Mouse (Mus musculus): ENCODE data around the gene Eef2kmt. TPM values are rescaled to one million over a fixed set of nuclear protein-coding genes. Genes with fewer than 3 reads are reported as not detected.

Gene Eef2kmt
- polyA plus RNA-seq (2017; shearing (Covaris generic)) = 51.8 TPM

DNA sequence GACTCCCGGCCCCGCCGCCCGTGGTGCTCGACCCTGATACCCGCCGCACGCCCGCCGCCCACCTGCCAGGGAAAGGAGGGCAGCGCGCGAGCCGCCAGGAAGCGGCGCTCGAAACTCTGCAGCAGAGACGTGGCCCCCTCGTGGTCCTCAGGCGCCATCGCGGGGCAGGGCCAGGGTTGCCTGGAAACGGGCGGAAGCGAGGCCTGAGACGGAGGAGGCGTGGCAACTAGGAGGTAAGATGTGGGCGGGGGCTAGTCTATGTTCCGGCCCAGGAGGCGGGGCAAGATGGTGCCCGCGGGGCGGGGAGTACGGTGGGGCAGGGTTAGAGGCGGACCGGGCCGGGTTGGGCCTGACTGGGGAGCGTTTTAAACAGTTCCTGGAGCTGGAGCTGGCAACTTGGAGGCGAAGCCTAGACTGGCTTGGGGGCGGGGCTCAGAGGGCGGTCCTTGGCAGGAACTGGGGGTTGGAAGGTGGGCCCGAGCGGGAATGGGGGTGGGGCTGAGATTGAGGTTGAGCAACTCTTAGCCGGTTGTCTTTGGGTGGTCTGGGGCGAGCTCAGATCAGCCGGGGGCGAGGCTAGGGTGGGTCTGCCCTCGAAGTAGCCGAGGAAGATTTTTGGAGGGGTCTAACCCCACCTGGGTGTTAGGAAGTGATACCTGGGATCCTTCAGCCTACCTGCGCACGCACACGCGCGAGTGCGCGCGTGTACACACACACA lies at the start of gene Eef2kmt:
Eef2kmt (minus strand) TSS at position 205 of the 718 bp plus-strand sequence.

DNA sequence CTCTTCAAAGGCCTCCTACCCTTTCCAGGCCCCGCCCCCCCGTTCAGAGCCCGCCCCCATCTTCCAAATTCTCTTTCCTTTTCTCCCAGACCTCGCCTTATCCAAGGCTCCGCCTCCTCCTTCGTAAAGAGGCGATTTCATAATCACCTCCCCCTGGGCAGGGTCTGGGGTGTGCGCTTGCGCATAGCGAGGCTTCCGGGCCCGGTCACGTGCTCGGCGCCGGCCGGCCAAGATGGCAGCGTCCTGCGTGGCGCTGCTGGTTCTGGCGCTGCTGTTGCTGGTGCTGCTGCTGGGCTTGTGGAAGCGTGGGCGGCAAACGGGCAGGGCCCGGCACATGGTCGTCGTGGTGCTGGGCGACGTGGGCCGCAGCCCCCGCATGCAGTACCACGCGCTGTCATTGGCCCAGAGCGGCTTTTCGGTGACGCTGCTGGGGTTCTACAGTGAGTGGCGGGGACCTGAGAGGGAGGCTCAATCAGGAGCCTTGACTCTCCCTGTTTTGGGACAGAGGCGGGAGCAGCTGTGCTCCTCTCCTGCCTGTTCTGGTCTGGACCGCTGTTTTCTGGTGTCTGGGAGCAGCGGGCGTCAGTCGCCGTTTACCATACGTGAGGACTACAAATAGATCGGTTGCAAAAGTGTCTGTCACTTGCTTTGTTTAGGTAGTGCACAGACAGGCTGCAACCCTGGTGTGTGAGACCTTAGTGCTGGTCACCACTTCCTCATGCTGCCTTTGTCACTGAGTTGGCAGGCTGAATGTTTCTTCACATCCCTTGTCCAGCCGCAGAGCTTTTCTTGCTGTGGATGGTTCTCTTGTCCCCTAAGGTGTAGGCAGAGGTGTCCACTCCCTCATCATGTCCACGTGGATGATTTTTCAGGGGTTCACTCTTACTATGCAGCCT lies 22.1 kb downstream of the Eef2kmt start, which contains the start of gene Alg1:
Alg1 (plus strand) TSS at position 204 of the 896 bp plus-strand sequence.

DNA sequence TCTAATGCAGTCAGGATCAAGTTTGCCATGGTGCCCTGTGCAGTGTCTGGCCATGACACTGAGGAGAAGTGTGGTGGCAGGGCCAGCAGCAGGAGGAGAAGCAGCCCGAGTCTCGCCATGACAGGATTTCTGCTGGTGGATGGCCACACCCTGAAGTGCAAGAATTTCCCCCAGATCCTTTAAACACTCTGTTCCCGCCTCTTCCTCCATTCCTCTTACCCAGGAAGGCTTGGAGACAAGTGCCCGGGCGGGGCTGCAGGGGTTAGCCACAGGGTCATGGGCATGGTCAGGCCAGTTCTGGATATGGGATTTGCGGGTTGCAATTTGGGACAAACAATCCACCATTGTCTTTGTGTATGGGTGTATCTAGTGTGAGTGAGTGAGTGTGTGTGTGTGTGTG lies 33.6 kb downstream of the Eef2kmt start, which contains the start of gene AU021092:
AU021092 (minus strand) TSS at position 160 of the 400 bp plus-strand sequence.

DNA sequence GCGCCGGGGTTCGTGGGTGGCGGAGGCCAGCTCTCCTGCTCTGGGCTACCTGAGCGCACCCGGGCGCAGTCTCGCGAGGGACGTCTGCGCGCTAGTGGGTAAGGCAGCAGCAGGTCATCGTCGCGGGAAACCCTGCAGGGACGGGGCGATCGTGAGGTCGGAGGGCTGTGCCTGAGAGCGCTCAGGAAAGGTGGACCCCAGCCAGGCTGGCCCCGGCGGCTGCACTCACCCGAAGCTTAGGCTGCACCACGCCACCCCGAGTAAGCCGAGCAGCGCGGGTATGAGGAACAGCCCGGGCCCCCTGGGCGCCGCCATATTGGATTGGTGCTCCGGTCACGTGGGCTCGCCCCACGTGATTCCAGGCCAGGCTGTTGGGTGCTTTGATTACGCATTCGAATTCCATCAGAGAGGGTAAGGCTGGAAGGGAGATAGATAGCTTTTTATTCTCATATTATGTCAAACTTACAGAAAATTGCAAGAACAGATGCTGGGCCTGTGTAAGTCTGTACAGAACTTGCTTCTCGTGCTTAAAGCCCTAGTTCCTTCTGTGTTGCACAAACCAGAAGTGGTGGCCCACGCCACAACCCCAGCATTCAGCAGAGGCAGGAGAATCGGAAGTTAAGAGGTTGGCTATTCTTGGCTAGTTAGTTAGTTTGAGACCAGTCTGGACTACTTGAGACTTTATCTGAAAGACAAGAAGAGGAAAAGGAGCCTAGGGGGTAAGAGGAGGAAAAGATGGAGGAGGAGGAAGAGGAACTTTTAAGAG lies 51.9 kb downstream of the Eef2kmt start, which contains the start of gene Nagpa:
Nagpa (minus strand) TSS at position 345 of the 766 bp plus-strand sequence.

Other genes starting within 250 kb of the Eef2kmt start
- gene Smim22, start 248.7 kb downstream of the Eef2kmt start, polyA plus RNA-seq (2017; shearing (Covaris generic)) = not detected
- gene Rogdi, start 242.4 kb downstream of the Eef2kmt start, polyA plus RNA-seq (2017; shearing (Covaris generic)) = 24.5 TPM
- 188 TPM for gene Glyr1, start 206.1 kb downstream of the Eef2kmt start, polyA plus RNA-seq (2017; shearing (Covaris generic))
- 16.7 TPM for gene Ubn1, start 205.9 kb downstream of the Eef2kmt start, polyA plus RNA-seq (2017; shearing (Covaris generic))
- gene Ppl, start 123.6 kb downstream of the Eef2kmt start, polyA plus RNA-seq (2017; shearing (Covaris generic)) = not detected
- gene Sec14l5, start 108.9 kb downstream of the Eef2kmt start, polyA plus RNA-seq (2017; shearing (Covaris generic)) = not detected
- 18.8 TPM for gene Nagpa, start 52.0 kb downstream of the Eef2kmt start, polyA plus RNA-seq (2017; shearing (Covaris generic))
- not detected for gene AU021092, start 33.7 kb downstream of the Eef2kmt start, polyA plus RNA-seq (2017; shearing (Covaris generic))
- gene Alg1, start 22.4 kb downstream of the Eef2kmt start, polyA plus RNA-seq (2017; shearing (Covaris generic)) = 45.3 TPM

Measured in inflammation-experienced regulatory T-cells, adult 16 weeks (primary cell).